Mouse (Mus musculus) neural tube, embryonic 15.5 days (tissue): ENCODE measurements at regions not wholly inside any gene's neighbourhood (a gene's known extent, or its start where the extent isn't known, plus 50 kb on each side); places are given as distances from the start of the nearest gene placed in this dataset.

Experiments
- ATAC-seq: fragments of 200-750 bp; cut with Nextera tagmentation; 2 replicates; pipeline ENCODE4 v1.8.0; 2017; ENCODE audit warnings: mild to moderate bottlenecking, moderate TSS enrichment, moderate library complexity; ENCODE audit not compliant: low FRiP score
- H3K27ac ChIP-seq: fragments of 300-500 bp; sonication (generic); replicated peaks from 2 replicates; pipeline ENCODE4 v1.5.1; 2015; ENCODE audit warnings: mild to moderate bottlenecking, inconsistent platforms
- H3K27me3 ChIP-seq: fragments of 300-500 bp; sonication (generic); replicated peaks from 2 replicates; pipeline ENCODE4 v1.6.1; 2015; ENCODE audit warnings: inconsistent platforms
- H3K36me3 ChIP-seq: fragments of 300-500 bp; sonication (generic); 2 replicates; pipeline ENCODE4 v1.6.1; 2015; ENCODE audit warnings: inconsistent platforms
- H3K4me1 ChIP-seq: fragments of 300-500 bp; sonication (generic); 2 replicates; pipeline ENCODE4 v1.6.1; 2015; ENCODE audit warnings: inconsistent platforms
- H3K4me2 ChIP-seq: fragments of 300-500 bp; sonication (generic); 2 replicates; pipeline ENCODE4 v1.6.1; 2015; ENCODE audit warnings: inconsistent platforms, mild to moderate bottlenecking, moderate library complexity
- H3K4me3 ChIP-seq: fragments of 300-500 bp; sonication (generic); replicated peaks from 2 replicates; pipeline ENCODE4 v1.5.1; 2015; ENCODE audit warnings: mild to moderate bottlenecking, inconsistent platforms
- H3K9ac ChIP-seq: fragments of 300-500 bp; sonication (generic); replicated peaks from 2 replicates; pipeline ENCODE4 v1.6.1; 2015; ENCODE audit warnings: mild to moderate bottlenecking, inconsistent platforms
- H3K9me3 ChIP-seq: fragments of 300-500 bp; sonication (generic); replicated peaks from 2 replicates; pipeline ENCODE4 v1.6.1; 2016; ENCODE audit warnings: inconsistent platforms
- WGBS: fragments of 180-500 bp; shearing (Covaris S2); methylation state at CpG from one replicate; pipeline ENCODE4 v1.1.7; 2015; ENCODE audit warnings: mixed read lengths; 5-methylcytosine and 5-hydroxymethylcytosine counted together

GRCm38 (mm10) chr13:107502261-107502660 lies 480.3 kb upstream of the Kif2a start:
- Histone ChIP-seq H3K4me3 (no peak overlapping the region), H3K9me3 (no peaks in the 10 kb centered on the region), H3K4me1 (peaks cover 12% of the 10 kb centered on the region), H3K9ac (no peak overlapping the region), H3K36me3 (no peaks in the 10 kb centered on the region), H3K27ac (no peak overlapping the region), H3K4me2 (no peak overlapping the region), H3K27me3 (no peaks in the 10 kb centered on the region)
- ATAC-seq, result no peak
- 27% methylated on average over 7 of the region's 7 CpGs for WGBS

- no peaks in the 10 kb centered on the region for H3K27me3 ChIP-seq
- no peak overlapping the region for H3K27ac ChIP-seq
- no peak for ATAC-seq
- no peak overlapping the region for H3K9ac ChIP-seq
- H3K4me2 ChIP-seq, result no peak overlapping the region
- H3K36me3 ChIP-seq, result no peaks in the 10 kb centered on the region
- H3K4me1 ChIP-seq, result peaks cover 10% of the 10 kb centered on the region; the same call in 1 of the 2 replicates
- no peaks in the 10 kb centered on the region for H3K9me3 ChIP-seq
- 57% methylated on average over 12 of the region's 12 CpGs for WGBS
- H3K4me3 ChIP-seq, result no peak overlapping the region
These were observed 479.0 kb upstream of the Kif2a start for GRCm38 (mm10) chr13:107500776-107501489.

GRCm38 (mm10) chr13:107499296-107499695 lies 477.4 kb upstream of the Kif2a start:
- Histone ChIP-seq H3K9ac (no peak overlapping the region), H3K4me2 (no peak overlapping the region), H3K4me3 (no peak overlapping the region), H3K27ac (no peak overlapping the region), H3K9me3 (no peaks in the 10 kb centered on the region), H3K36me3 (no peaks in the 10 kb centered on the region), H3K4me1 (peaks cover 10% of the 10 kb centered on the region; the same call in 1 of the 2 replicates), H3K27me3 (no peaks in the 10 kb centered on the region)
- ATAC-seq, result no peak
- 76% methylated on average over 4 of the region's 4 CpGs for WGBS

- peaks cover 8% of the 10 kb centered on the region; the same call in 1 of the 2 replicates for H3K4me1 ChIP-seq
- no peaks in the 10 kb centered on the region for H3K9me3 ChIP-seq
- H3K27ac ChIP-seq, result no peak overlapping the region
- H3K4me2 ChIP-seq, result no peak overlapping the region
- WGBS, result 62% methylated on average over 6 of the region's 6 CpGs
- ATAC-seq, result no peak
- no peaks in the 10 kb centered on the region for H3K27me3 ChIP-seq
- H3K9ac ChIP-seq, result no peak overlapping the region
- H3K36me3 ChIP-seq, result no peaks in the 10 kb centered on the region
- no peak overlapping the region for H3K4me3 ChIP-seq
These were observed 473.3 kb upstream of the Kif2a start for GRCm38 (mm10) chr13:107495161-107495732.

GRCm38 (mm10) chr13:107493765-107494164 lies 471.8 kb upstream of the Kif2a start:
- no peak overlapping the region for H3K27ac ChIP-seq
- H3K4me3 ChIP-seq, result no peak overlapping the region
- ATAC-seq, result peak; percentile 41; the same call in 1 of the 2 replicates
- peak overlapping the region; percentile 23; the same call in 1 of the 2 replicates for H3K4me2 ChIP-seq
- WGBS, result 66% methylated on average over 13 of the region's 13 CpGs
- H3K4me1 ChIP-seq, result peaks cover 8% of the 10 kb centered on the region; the same call in 1 of the 2 replicates
- no peaks in the 10 kb centered on the region for H3K9me3 ChIP-seq
- no peaks in the 10 kb centered on the region for H3K36me3 ChIP-seq
- H3K9ac ChIP-seq, result no peak overlapping the region
- H3K27me3 ChIP-seq, result no peaks in the 10 kb centered on the region

GRCm38 (mm10) chr13:107492448-107492847 lies 470.5 kb upstream of the Kif2a start:
- H3K36me3 ChIP-seq, result no peaks in the 10 kb centered on the region
- peaks cover 8% of the 10 kb centered on the region; the same call in 1 of the 2 replicates for H3K4me1 ChIP-seq
- no peaks in the 10 kb centered on the region for H3K9me3 ChIP-seq
- H3K27me3 ChIP-seq, result no peaks in the 10 kb centered on the region
- WGBS, result 96% methylated on average over 4 of the region's 4 CpGs
- H3K27ac ChIP-seq, result no peak overlapping the region
- ATAC-seq, result no peak
- no peak overlapping the region for H3K4me3 ChIP-seq
- no peak overlapping the region for H3K4me2 ChIP-seq
- no peak overlapping the region for H3K9ac ChIP-seq

- ATAC-seq, result no peak
- no peak overlapping the region for H3K9ac ChIP-seq
- no peak overlapping the region for H3K4me2 ChIP-seq
- peaks cover 8% of the 10 kb centered on the region; the same call in 1 of the 2 replicates for H3K4me1 ChIP-seq
- no peak overlapping the region for H3K27ac ChIP-seq
- H3K36me3 ChIP-seq, result no peaks in the 10 kb centered on the region
- WGBS, result 40% methylated on average over 7 of the region's 7 CpGs
- H3K4me3 ChIP-seq, result no peak overlapping the region
- no peaks in the 10 kb centered on the region for H3K27me3 ChIP-seq
- H3K9me3 ChIP-seq, result no peaks in the 10 kb centered on the region
These were observed 469.5 kb upstream of the Kif2a start for GRCm38 (mm10) chr13:107491423-107491822.

GRCm38 (mm10) chr13:107485400-107486017 lies 463.6 kb upstream of the Kif2a start:
- Histone ChIP-seq H3K36me3 (no peaks in the 10 kb centered on the region), H3K27ac (no peak overlapping the region), H3K9ac (no peak overlapping the region), H3K9me3 (no peaks in the 10 kb centered on the region), H3K4me3 (no peak overlapping the region), H3K4me2 (no peak overlapping the region), H3K4me1 (peaks cover 15% of the 10 kb centered on the region), H3K27me3 (no peaks in the 10 kb centered on the region)
- peak; percentile 25; the same call in 1 of the 2 replicates for ATAC-seq
- 69% methylated on average over 4 of the region's 4 CpGs for WGBS

GRCm38 (mm10) chr13:107484630-107484998 lies 462.7 kb upstream of the Kif2a start:
- no peak overlapping the region for H3K9ac ChIP-seq
- H3K27ac ChIP-seq, result no peak overlapping the region
- peak; percentile 67; the same call in 1 of the 2 replicates for ATAC-seq
- no peak overlapping the region for H3K4me3 ChIP-seq
- no peak overlapping the region for H3K4me2 ChIP-seq
- H3K27me3 ChIP-seq, result no peaks in the 10 kb centered on the region
- H3K4me1 ChIP-seq, result peaks cover 15% of the 10 kb centered on the region
- H3K9me3 ChIP-seq, result no peaks in the 10 kb centered on the region
- H3K36me3 ChIP-seq, result no peaks in the 10 kb centered on the region
- WGBS, result 31% methylated on average over 6 of the region's 6 CpGs

GRCm38 (mm10) chr13:107483967-107484629 lies 462.2 kb upstream of the Kif2a start:
- 26% methylated on average over 12 of the region's 12 CpGs for WGBS
- no peaks in the 10 kb centered on the region for H3K9me3 ChIP-seq
- H3K36me3 ChIP-seq, result no peaks in the 10 kb centered on the region
- 0 out of 2 replicates have a peak overlapping the region, but pooled peaks have one; percentile 10 for H3K27ac ChIP-seq
- H3K9ac ChIP-seq, result no peak overlapping the region
- ATAC-seq, result peak; percentile 55; the same call in 1 of the 2 replicates
- no peaks in the 10 kb centered on the region for H3K27me3 ChIP-seq
- peaks cover 15% of the 10 kb centered on the region for H3K4me1 ChIP-seq
- no peak overlapping the region for H3K4me2 ChIP-seq
- H3K4me3 ChIP-seq, result no peak overlapping the region

- H3K4me2 ChIP-seq, result no peak overlapping the region
- no peak overlapping the region for H3K9ac ChIP-seq
- no peak overlapping the region for H3K27ac ChIP-seq
- 0 out of 2 replicates have a peak, but pooled peaks cover 5% of the 10 kb centered on the region for H3K27me3 ChIP-seq
- H3K36me3 ChIP-seq, result no peaks in the 10 kb centered on the region
- 57% methylated on average over 3 of the region's 3 CpGs for WGBS
- no peaks in the 10 kb centered on the region for H3K9me3 ChIP-seq
- peak; percentile 46; the same call in 1 of the 2 replicates for ATAC-seq
- no peak overlapping the region for H3K4me3 ChIP-seq
- H3K4me1 ChIP-seq, result peaks cover 17% of the 10 kb centered on the region
These were observed 453.2 kb upstream of the Kif2a start for GRCm38 (mm10) chr13:107475166-107475565.
